Mouse (Mus musculus) ES-E14 (cell line): ENCODE measurements at regions not wholly inside any gene's neighbourhood (a gene's known extent, or its start where the extent isn't known, plus 50 kb on each side); places are given as distances from the start of the nearest gene placed in this dataset.

Source experiments
- DNase-seq: peaks from one replicate; pipeline ENCODE4 v3.0.0-alpha.2; 2013; ENCODE audit warnings: low read depth, low spot score
- H3K27ac ChIP-seq: 2 replicates; pipeline ENCODE4 v1.5.1; 2012; ENCODE audit warnings: low read depth, mild to moderate bottlenecking, low read length, moderate library complexity, mixed read lengths; ENCODE audit not compliant: poor library complexity, insufficient read depth, severe bottlenecking
- H3K36me3 ChIP-seq: 2 replicates; pipeline ENCODE4 v1.6.1; 2012; ENCODE audit warnings: mild to moderate bottlenecking, low read length, moderate library complexity, mixed read lengths; ENCODE audit not compliant: control insufficient read depth, poor library complexity, insufficient read depth, severe bottlenecking
- H3K4me1 ChIP-seq, 2 experiments: fragments of 150-350 bp in 1 of 2; sonication (generic) in 1 of 2; 2 replicates each; pipeline ENCODE4 v1.6.1; 2012; ENCODE audit warnings: low read length in 2 of 2, mild to moderate bottlenecking in 1 of 2, mixed read lengths in 1 of 2; ENCODE audit not compliant: control insufficient read depth in 2 of 2, insufficient read depth in 2 of 2, poor library complexity in 1 of 2
- H3K4me3 ChIP-seq, 2 experiments: fragments of 150-350 bp in 1 of 2; sonication (generic) in 1 of 2; 2 replicates each; pipeline ENCODE4 v1.5.1; 2012; ENCODE audit warnings: low read length in 2 of 2, low read depth in 1 of 2, mild to moderate bottlenecking in 1 of 2, mixed read lengths in 1 of 2; ENCODE audit not compliant: insufficient read depth in 1 of 2, poor library complexity in 1 of 2, severe bottlenecking in 1 of 2
- H3K9ac ChIP-seq: 2 replicates; pipeline ENCODE4 v1.6.1; 2012; ENCODE audit warnings: low read depth, mild to moderate bottlenecking, low read length, mixed read lengths; ENCODE audit not compliant: poor library complexity, insufficient read depth, severe bottlenecking
- H3K9me3 ChIP-seq: fragments of 150-350 bp; sonication (generic); 2 replicates; pipeline ENCODE4 v1.6.1; 2012; ENCODE audit warnings: low read depth, mild to moderate bottlenecking, low read length; ENCODE audit not compliant: control insufficient read depth, insufficient read depth
- CHD2 ChIP-seq: IDR thresholded peaks from 2 replicates; pipeline ENCODE4 v1.6.1; 2014; ENCODE audit warnings: mild to moderate bottlenecking, low read depth, low read length, inconsistent platforms
- HCFC1 ChIP-seq: IDR thresholded peaks from 2 replicates; pipeline ENCODE4 v1.6.1; 2012; ENCODE audit warnings: low read length, inconsistent platforms, borderline replicate concordance; ENCODE audit not compliant: insufficient read depth
- MAFK ChIP-seq: IDR thresholded peaks from 2 replicates; pipeline ENCODE4 v1.6.1; 2014; ENCODE audit warnings: mild to moderate bottlenecking, low read depth, low read length, inconsistent platforms; ENCODE audit not compliant: insufficient read depth
- ZC3H11A ChIP-seq: IDR thresholded peaks from 2 replicates; pipeline ENCODE4 v1.6.1; 2012; ENCODE audit warnings: low read depth, mild to moderate bottlenecking, inconsistent platforms, low read length, borderline replicate concordance
- ZNF384 ChIP-seq: IDR thresholded peaks from 2 replicates; pipeline ENCODE4 v1.6.1; 2012; ENCODE audit warnings: low read depth, low read length, inconsistent platforms
- in situ Hi-C, 2 experiments: fragments of 600-800 bp; cut with MboI; formaldehyde crosslinking; loops; one replicate each; pipeline ENCODE4 v1.15.1; 2025; ENCODE audit warnings: low sequenced_read_pairs in 2 of 2, inconsistent platforms in 1 of 2; ENCODE audit not compliant: unreplicated experiment in 2 of 2

DNA sequence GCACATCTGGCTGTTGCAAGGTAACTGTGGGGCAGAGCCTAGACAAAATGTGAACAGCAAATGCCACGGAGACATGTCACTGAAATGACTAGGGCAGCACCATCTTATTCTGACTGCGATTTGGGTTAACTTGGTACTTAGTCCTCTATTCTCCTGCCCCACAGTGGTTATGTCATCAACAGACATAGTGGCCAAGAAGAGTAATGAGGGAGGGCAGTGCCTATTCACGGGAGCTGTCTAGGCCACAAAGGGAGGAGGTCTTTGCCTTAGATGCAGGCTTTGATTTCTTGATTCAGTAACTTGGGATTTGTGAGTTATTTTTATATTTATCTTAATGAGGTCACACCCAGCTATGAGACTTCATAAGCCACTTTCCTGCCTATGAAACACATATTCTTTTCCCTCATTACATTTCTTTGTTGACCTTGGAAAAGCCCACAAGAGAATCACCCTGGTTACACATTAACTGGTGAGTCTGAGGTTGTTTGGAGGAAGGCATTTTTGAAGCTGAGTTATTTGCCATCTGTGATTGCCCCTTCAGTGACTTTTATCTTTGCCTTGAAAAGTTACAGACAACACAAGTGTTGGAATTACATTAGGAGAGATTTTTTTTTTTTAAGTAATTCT, 255.2 kb upstream of the Gpc5 start:
- TF ChIP-seq MAFK = no peak
- no peak for TF ChIP-seq ZC3H11A
- no peak for TF ChIP-seq ZNF384
- no peak for TF ChIP-seq CHD2
- in situ Hi-C loops = no loop called here
- H3K36me3 ChIP-seq = no peaks in the 10 kb centered on the region
- no peak overlapping the region for H3K27ac ChIP-seq
- no peak for DNase-seq
- H3K9me3 ChIP-seq = no peaks in the 10 kb centered on the region
- H3K9ac ChIP-seq = no peak overlapping the region
- no peaks in the 10 kb centered on the region for H3K4me1 ChIP-seq
- no peak overlapping the region for H3K4me3 ChIP-seq

GRCm38 (mm10) chr14:114837652-114838276, 254.3 kb upstream of the Gpc5 start:
- Histone ChIP-seq H3K9ac (no peak overlapping the region), H3K4me3 (no peak overlapping the region), H3K9me3 (no peaks in the 10 kb centered on the region), H3K4me1 (no peaks in the 10 kb centered on the region), H3K36me3 (no peaks in the 10 kb centered on the region), H3K27ac (no peak overlapping the region)
- no peak for TF ChIP-seq CHD2
- TF ChIP-seq ZC3H11A = no peak
- TF ChIP-seq MAFK = no peak
- no peak for TF ChIP-seq ZNF384
- TF ChIP-seq HCFC1 = no peak
- in situ Hi-C loops = no loop called here
- DNase-seq = no peak

GRCm38 (mm10) chr14:114839340-114839903, 252.6 kb upstream of the Gpc5 start:
- H3K9me3 ChIP-seq = no peaks in the 10 kb centered on the region
- no peak for DNase-seq
- in situ Hi-C loops = no loop called here
- no peak overlapping the region for H3K4me3 ChIP-seq
- no peak overlapping the region for H3K9ac ChIP-seq
- H3K4me1 ChIP-seq = no peaks in the 10 kb centered on the region
- no peak overlapping the region for H3K27ac ChIP-seq
- no peak for TF ChIP-seq ZC3H11A
- no peak for TF ChIP-seq ZNF384
- no peak for TF ChIP-seq HCFC1
- no peak for TF ChIP-seq CHD2
- H3K36me3 ChIP-seq = no peaks in the 10 kb centered on the region

- no peak overlapping the region for H3K27ac ChIP-seq
- no peaks in the 10 kb centered on the region for H3K9me3 ChIP-seq
- DNase-seq = no peak
- H3K36me3 ChIP-seq = no peaks in the 10 kb centered on the region
- TF ChIP-seq MAFK (no peak), ZC3H11A (no peak), ZNF384 (no peak), CHD2 (no peak), HCFC1 (no peak)
- H3K4me3 ChIP-seq = no peak overlapping the region
- H3K9ac ChIP-seq = no peak overlapping the region
- no peaks in the 10 kb centered on the region for H3K4me1 ChIP-seq
- in situ Hi-C loops = no loop called here
Observed at GRCm38 (mm10) chr14:114840766-114841165, 251.2 kb upstream of the Gpc5 start.
